Mouse (Mus musculus) MEL (cell line): ENCODE data around the gene Pym1. TPM values are rescaled to one million over a fixed set of nuclear protein-coding genes. Genes with fewer than 3 reads are reported as not detected.

Experiments
- DNase-seq: peaks from one replicate; pipeline ENCODE4 v3.0.0; 2011; ENCODE audit warnings: low read depth, low spot score
- H3K27ac ChIP-seq: 2 replicates; pipeline ENCODE4 v1.5.1; 2012; ENCODE audit warnings: low read depth, mild to moderate bottlenecking, control low read depth, low read length, moderate library complexity; ENCODE audit not compliant: control insufficient read depth
- H3K27me3 ChIP-seq, 2 experiments: fragments of 150-350 bp in 1 of 2; sonication (generic) in 1 of 2; 2 replicates each; pipeline ENCODE4 v1.6.1; 2012; ENCODE audit warnings: low read length in 2 of 2, mild to moderate bottlenecking in 2 of 2, improper control_type of control experiment in 1 of 2, moderate library complexity in 1 of 2; ENCODE audit not compliant: insufficient read depth in 2 of 2, control insufficient read depth in 1 of 2
- H3K36me3 ChIP-seq, 2 experiments: 2 replicates each; pipeline ENCODE4 v1.6.1; 2012 to 2014; ENCODE audit warnings: low read length in 2 of 2, improper control_type of control experiment in 1 of 2, inconsistent platforms in 1 of 2, mild to moderate bottlenecking in 1 of 2; ENCODE audit not compliant: insufficient read depth in 2 of 2, control insufficient read depth in 1 of 2
- H3K4me1 ChIP-seq, 2 experiments: fragments of 150-350 bp in 1 of 2; sonication (generic) in 1 of 2; 2 replicates each; pipeline ENCODE4 v1.6.1; 2012; ENCODE audit warnings: low read length in 2 of 2, improper control_type of control experiment in 1 of 2, mild to moderate bottlenecking in 1 of 2; ENCODE audit not compliant: insufficient read depth in 2 of 2, control insufficient read depth in 1 of 2
- H3K4me3 ChIP-seq, 2 experiments: fragments of 150-350 bp in 1 of 2; sonication (generic) in 1 of 2; 2 replicates each; pipeline ENCODE4 v1.5.1; 2012; ENCODE audit warnings: low read depth in 2 of 2, low read length in 2 of 2, mild to moderate bottlenecking in 2 of 2, moderate library complexity in 2 of 2, control low read depth in 1 of 2, improper control_type of control experiment in 1 of 2; ENCODE audit not compliant: control insufficient read depth in 1 of 2, insufficient read depth in 1 of 2
- H3K79me2 ChIP-seq: 2 replicates; pipeline ENCODE4 v1.6.1; 2012; ENCODE audit warnings: mild to moderate bottlenecking, low read length, moderate library complexity; ENCODE audit not compliant: control insufficient read depth, poor library complexity, insufficient read depth
- H3K9ac ChIP-seq: 2 replicates; pipeline ENCODE4 v1.6.1; 2012; ENCODE audit warnings: low read depth, mild to moderate bottlenecking, control low read depth, low read length, moderate library complexity; ENCODE audit not compliant: control insufficient read depth, poor library complexity, severe bottlenecking
- H3K9me3 ChIP-seq: fragments of 150-350 bp; sonication (generic); replicated peaks from 2 replicates; pipeline ENCODE4 v1.6.1; 2012; ENCODE audit warnings: mild to moderate bottlenecking, low read length, improper control_type of control experiment, moderate library complexity; ENCODE audit not compliant: insufficient read depth
- BHLHE40 ChIP-seq: IDR thresholded peaks from 2 replicates; pipeline ENCODE4 v1.6.1; 2012; ENCODE audit warnings: low read depth, mild to moderate bottlenecking, inconsistent platforms, low read length, improper control_type of control experiment, borderline replicate concordance
- ELF1 ChIP-seq: IDR thresholded peaks from 2 replicates; pipeline ENCODE4 v1.6.1; 2014; ENCODE audit warnings: low read depth, mild to moderate bottlenecking, inconsistent platforms, low read length, improper control_type of control experiment, moderate library complexity
- ETS1 ChIP-seq: IDR thresholded peaks from 2 replicates; pipeline ENCODE4 v1.6.1; 2012; ENCODE audit warnings: low read depth, mild to moderate bottlenecking, inconsistent platforms, low read length, improper control_type of control experiment, moderate library complexity
- GABPA ChIP-seq: IDR thresholded peaks from 2 replicates; pipeline ENCODE4 v1.6.1; 2012; ENCODE audit warnings: low read depth, mild to moderate bottlenecking, inconsistent platforms, low read length, improper control_type of control experiment, moderate library complexity
- KAT2A ChIP-seq: conservative IDR thresholded peaks from 2 replicates; pipeline ENCODE4 v1.6.1; 2012; ENCODE audit warnings: low read depth, low read length, improper control_type of control experiment, inconsistent platforms
- MAFK ChIP-seq: IDR thresholded peaks from 2 replicates; pipeline ENCODE4 v1.6.1; 2011; ENCODE audit warnings: low read depth, mild to moderate bottlenecking, low read length, improper control_type of control experiment, borderline replicate concordance
- MAX ChIP-seq: IDR thresholded peaks from 2 replicates; pipeline ENCODE4 v1.6.1; 2011; ENCODE audit warnings: low read length, improper control_type of control experiment
- MAZ ChIP-seq: IDR thresholded peaks from 2 replicates; pipeline ENCODE4 v1.6.1; 2012; ENCODE audit warnings: low read depth, mild to moderate bottlenecking, inconsistent platforms, low read length, improper control_type of control experiment
- MEF2A ChIP-seq: IDR thresholded peaks from 2 replicates; pipeline ENCODE4 v1.6.1; 2014; ENCODE audit warnings: low read depth, mild to moderate bottlenecking, inconsistent platforms, low read length, improper control_type of control experiment; ENCODE audit not compliant: poor library complexity, insufficient replicate concordance, severe bottlenecking; ENCODE audit errors: extremely low read depth
- MYC ChIP-seq: IDR thresholded peaks from 2 replicates; pipeline ENCODE4 v1.6.1; 2011; ENCODE audit warnings: low read depth, mild to moderate bottlenecking, low read length, improper control_type of control experiment, moderate library complexity
- NRF1 ChIP-seq: IDR thresholded peaks from 2 replicates; pipeline ENCODE4 v1.6.1; 2014; ENCODE audit warnings: low read depth, mild to moderate bottlenecking, inconsistent platforms, low read length, improper control_type of control experiment, moderate library complexity; ENCODE audit not compliant: poor library complexity, insufficient read depth, severe bottlenecking
- POLR2A ChIP-seq, 2 experiments: IDR thresholded peaks; 2 replicates each; pipeline ENCODE4 v1.6.1; 2011 to 2012; ENCODE audit warnings: low read length in 2 of 2, mild to moderate bottlenecking in 2 of 2, control low read depth in 1 of 2, improper control_type of control experiment in 1 of 2, low read depth in 1 of 2, moderate library complexity in 1 of 2; ENCODE audit not compliant: control insufficient read depth in 1 of 2, insufficient read depth in 1 of 2, poor library complexity in 1 of 2
- POLR2AphosphoS2 ChIP-seq: IDR thresholded peaks from 2 replicates; pipeline ENCODE4 v1.6.1; 2011; ENCODE audit warnings: low read length, improper control_type of control experiment
- POLR2AphosphoS5 ChIP-seq: IDR thresholded peaks from 2 replicates; pipeline ENCODE4 v1.6.1; 2012; ENCODE audit warnings: low read depth, borderline replicate concordance, mild to moderate bottlenecking, inconsistent platforms, low read length, moderate library complexity, mixed read lengths
- RAD21 ChIP-seq: IDR thresholded peaks from 2 replicates; pipeline ENCODE4 v1.6.1; 2011; ENCODE audit warnings: mild to moderate bottlenecking, low read depth, low read length, improper control_type of control experiment
- RCOR1 ChIP-seq: IDR thresholded peaks from 2 replicates; pipeline ENCODE4 v1.6.1; 2012; ENCODE audit warnings: low read depth, mild to moderate bottlenecking, inconsistent platforms, low read length, improper control_type of control experiment
- SIN3A ChIP-seq: IDR thresholded peaks from 2 replicates; pipeline ENCODE4 v1.6.1; 2012; ENCODE audit warnings: low read length, improper control_type of control experiment, inconsistent platforms
- TAL1 ChIP-seq: IDR thresholded peaks from 2 replicates; pipeline ENCODE4 v1.6.1; 2012; ENCODE audit warnings: mild to moderate bottlenecking, inconsistent platforms, low read length, moderate library complexity, mixed read lengths
- TBP ChIP-seq: IDR thresholded peaks from 2 replicates; pipeline ENCODE4 v1.8.0; 2011; ENCODE audit warnings: low read depth, low read length, improper control_type of control experiment
- TCF12 ChIP-seq: IDR thresholded peaks from 2 replicates; pipeline ENCODE4 v1.6.1; 2014; ENCODE audit warnings: low read depth, mild to moderate bottlenecking, inconsistent platforms, low read length, improper control_type of control experiment, moderate library complexity
- UBTF ChIP-seq: IDR thresholded peaks from 2 replicates; pipeline ENCODE4 v1.6.1; 2012; ENCODE audit warnings: low read depth, mild to moderate bottlenecking, inconsistent platforms, low read length, improper control_type of control experiment, moderate library complexity, borderline replicate concordance; ENCODE audit not compliant: insufficient read depth
- ZC3H11A ChIP-seq: IDR thresholded peaks from 2 replicates; pipeline ENCODE4 v1.6.1; 2012; ENCODE audit warnings: low read depth, mild to moderate bottlenecking, inconsistent platforms, low read length, improper control_type of control experiment
- ZKSCAN1 ChIP-seq: IDR thresholded peaks from 2 replicates; pipeline ENCODE4 v1.6.1; 2012; ENCODE audit warnings: low read depth, mild to moderate bottlenecking, inconsistent platforms, low read length, improper control_type of control experiment, moderate library complexity
- polyA plus RNA-seq, 2 experiments: library from polyadenylated mRNA; stranded (reverse) in 1 of 2; unstranded in 1 of 2; fragments of >175 nt in 1 of 2; fragments of >200 nt in 1 of 2; gene quantifications; 2 replicates each; pipeline versions ENCODE4 v1.2.1 to v1.2.4; 2012; ENCODE audit warnings: low replicate concordance in 2 of 2, low read depth in 1 of 2; ENCODE audit not compliant: insufficient read length in 2 of 2, insufficient read depth in 1 of 2, missing spikeins in 1 of 2
- total RNA-seq: library from RNA; depleted of rRNA; stranded (reverse); fragments of 300-350 nt; gene quantifications from 2 replicates; pipeline ENCODE4 v1.2.3, GENCODE M21; 2012

Pym1 gene
- total and polyA plus RNA-seq, 3 experiments, result 77.4 to 107 TPM; not detected in 1

- Histone ChIP-seq H3K4me1 (peaks cover 2 to 6% of the 10 kb centered on the region in 2 experiments; a peak in 3 of 4 replicates), H3K4me3 (no peak overlapping the region), H3K27ac (no peak overlapping the region), H3K36me3 (peaks cover 0 to 11% of the 10 kb centered on the region in 2 experiments; a peak in 2 of 4 replicates), H3K9ac (no peak overlapping the region), H3K79me2 (no peaks in the 10 kb centered on the region), H3K9me3 (no peaks in the 10 kb centered on the region), H3K27me3 (no peaks in the 10 kb centered on the region)
- TF ChIP-seq POLR2AphosphoS2, result no peak
- TF ChIP-seq UBTF, result no peak
- no peak for TF ChIP-seq MEF2A
- TF ChIP-seq ZKSCAN1, result no peak
- no peak for TF ChIP-seq ZC3H11A
- TF ChIP-seq TBP, result no peak
- TF ChIP-seq MAZ, result no peak
- no peak for TF ChIP-seq TCF12
- TF ChIP-seq KAT2A, result no peak
- no peak for TF ChIP-seq POLR2AphosphoS5
- peak; percentile 39 for DNase-seq
Measured at GRCm38 (mm10) chr10:128780200-128780599, 32.5 kb downstream of the Pym1 start.

- Histone ChIP-seq H3K4me1 (peaks cover 0 to 7% of the 10 kb centered on the region in 2 experiments; a peak in 1 of 4 replicates), H3K9me3 (no peaks in the 10 kb centered on the region), H3K36me3 (peaks cover 0 to 5% of the 10 kb centered on the region in 2 experiments; a peak in 2 of 4 replicates), H3K27me3 (no peaks in the 10 kb centered on the region), H3K27ac (no peak within 1 kb of the TSS), H3K4me3 (no peak within 1 kb of the TSS), H3K79me2 (no peaks in the 10 kb centered on the region), H3K9ac (no peak within 1 kb of the TSS)
- TF ChIP-seq TBP, result no peak
- TF ChIP-seq TCF12, result no peak
- no peak for TF ChIP-seq GABPA
- TF ChIP-seq SIN3A, result no peak
- TF ChIP-seq ETS1, result no peak
- TF ChIP-seq MAFK, result no peak
- no peak for TF ChIP-seq ZKSCAN1
- TF ChIP-seq ZC3H11A, result no peak
- TF ChIP-seq MYC, result no peak
- no peak for TF ChIP-seq TAL1
- TF ChIP-seq RAD21, result no peak
- no peak for TF ChIP-seq RCOR1
- no peak for TF ChIP-seq NRF1
- TF ChIP-seq POLR2A (IDR thresholded peaks at IDR 0.05; ENCODE audit: control insufficient read depth in 1 of 2, insufficient read depth in 1 of 2, low read depth in 1 of 2, low read length in 2 of 2, poor library complexity in 1 of 2), result no peak
- TF ChIP-seq ELF1, result no peak
- TF ChIP-seq MAX, result no peak
- no peak for TF ChIP-seq BHLHE40
- no peak for TF ChIP-seq POLR2AphosphoS2
- no peak for DNase-seq
Measured at GRCm38 (mm10) chr10:128790398-128791124, 42.9 kb downstream of the Pym1 start, which contains the start of gene Mmp19. TSS of gene Mmp19 (plus strand) at chr10:128790910.
